Mouse (Mus musculus): ENCODE data around the gene Slc5a7.

- TF ChIP-seq POLR2A (IDR thresholded peaks at IDR 0.05; ENCODE audit: borderline replicate concordance, control insufficient read depth, low read depth, low read length), result no peak
- TF ChIP-seq CTCF (IDR thresholded peaks at IDR 0.05; ENCODE audit: control insufficient read depth, insufficient read depth, low read length), result no peak
These were observed 44.6 kb upstream of the Slc5a7 start for GRCm38 (mm10) chr17:54343395-54343794.

Measured in bone marrow, adult 2 months (tissue).